Mouse (Mus musculus) kidney, adult 2 months (tissue): ENCODE results near the gene Gm17332. TPM values are rescaled to one million over a fixed set of nuclear protein-coding genes. Genes with fewer than 3 reads are reported as not detected.

Experiments used
- DNase-seq: peaks from one replicate; pipeline ENCODE4 v3.0.0; 2021
- H3K27ac ChIP-seq: fragments of 200-500 bp; 2 replicates; pipeline ENCODE4 v1.5.1; 2012; ENCODE audit warnings: low read depth, low read length, control low read depth, inconsistent platforms; ENCODE audit not compliant: insufficient read depth
- H3K27me3 ChIP-seq: fragments of 200-500 bp; replicated peaks from 2 replicates; pipeline ENCODE4 v1.6.1; 2012; ENCODE audit warnings: mild to moderate bottlenecking, moderate library complexity, low read length, inconsistent platforms; ENCODE audit not compliant: control insufficient read depth, insufficient read depth
- H3K36me3 ChIP-seq: fragments of 200-500 bp; 2 replicates; pipeline ENCODE4 v1.6.1; 2012; ENCODE audit warnings: mild to moderate bottlenecking, moderate library complexity, low read length, inconsistent platforms; ENCODE audit not compliant: control insufficient read depth, insufficient read depth
- H3K4me1 ChIP-seq: fragments of 200-500 bp; 2 replicates; pipeline ENCODE4 v1.6.1; 2011; ENCODE audit warnings: low read length; ENCODE audit not compliant: control insufficient read depth, insufficient read depth
- H3K4me3 ChIP-seq: fragments of 200-500 bp; 2 replicates; pipeline ENCODE4 v1.5.1; 2011; ENCODE audit warnings: mild to moderate bottlenecking, low read depth, low read length, control low read depth; ENCODE audit not compliant: insufficient read depth
- CTCF ChIP-seq: fragments of 200-500 bp; conservative IDR thresholded peaks from 2 replicates; pipeline ENCODE4 v1.5.1; 2011; ENCODE audit warnings: low read depth, mild to moderate bottlenecking, control low read depth, low read length, moderate library complexity, mixed read lengths; ENCODE audit not compliant: insufficient read depth, insufficient read length
- POLR2A ChIP-seq: fragments of 200-500 bp; IDR thresholded peaks from one replicate; pipeline ENCODE4 v1.6.1; 2011; ENCODE audit warnings: low read depth, low read length, control low read depth
- WGBS: fragments of 180-500 bp; shearing (Covaris S2); methylation state at CpG from one replicate; pipeline ENCODE4 v1.1.7; 2018; 5-methylcytosine and 5-hydroxymethylcytosine counted together
- polyA plus RNA-seq: library from polyadenylated mRNA; depleted of rRNA; stranded (reverse); fragments of >200 nt; gene quantifications from 2 replicates; pipeline ENCODE4 v1.2.3, GENCODE M21; 2012; rRNA removed

Gm17332 gene
- polyA plus RNA-seq: not detected in 2 replicates

GRCm38 (mm10) chr11:31182362-31182761 lies at the start of gene Gm17332:
Gene Gm17332, minus strand, starts transcription at chr11:31182462.
- Histone ChIP-seq H3K4me3 (no peak within 1 kb of the TSS), H3K27ac (no peak within 1 kb of the TSS), H3K4me1 (no peaks in the 10 kb centered on the region), H3K36me3 (no peaks in the 10 kb centered on the region), H3K27me3 (no peaks in the 10 kb centered on the region)
- DNase-seq: no peak
- TF ChIP-seq CTCF (no peak), POLR2A (no peak)

- Histone ChIP-seq H3K4me3 (no peak overlapping the region), H3K4me1 (no peaks in the 10 kb centered on the region), H3K36me3 (no peaks in the 10 kb centered on the region), H3K27me3 (no peaks in the 10 kb centered on the region), H3K27ac (no peak overlapping the region)
- 64% methylated on average over 4 of the region's 4 CpGs for WGBS
- no peak for DNase-seq
- TF ChIP-seq POLR2A (no peak), CTCF (no peak)
These were observed 47.7 kb upstream of the Gm17332 start for GRCm38 (mm10) chr11:31229966-31230365.

- 59% methylated on average over 1 of the region's 1 CpGs for WGBS
- peak; percentile 12 for DNase-seq
- no peaks in the 10 kb centered on the region for H3K27me3 ChIP-seq
- no peaks in the 10 kb centered on the region for H3K4me1 ChIP-seq
- TF ChIP-seq POLR2A: no peak
- TF ChIP-seq CTCF: no peak
- no peaks in the 10 kb centered on the region for H3K36me3 ChIP-seq
- H3K4me3 ChIP-seq: no peak overlapping the region
- H3K27ac ChIP-seq: no peak overlapping the region
These were observed 43.1 kb upstream of the Gm17332 start for GRCm38 (mm10) chr11:31225359-31225758.

GRCm38 (mm10) chr11:31218009-31218408 lies 35.7 kb upstream of the Gm17332 start:
- no peak overlapping the region for H3K4me3 ChIP-seq
- H3K27me3 ChIP-seq: no peaks in the 10 kb centered on the region
- H3K36me3 ChIP-seq: no peaks in the 10 kb centered on the region
- DNase-seq: no peak
- no peaks in the 10 kb centered on the region for H3K4me1 ChIP-seq
- TF ChIP-seq CTCF (no peak), POLR2A (no peak)
- no peak overlapping the region for H3K27ac ChIP-seq

GRCm38 (mm10) chr11:31195621-31196363 lies 13.5 kb upstream of the Gm17332 start:
- Histone ChIP-seq H3K4me3 (no peak overlapping the region), H3K27ac (no peak overlapping the region), H3K4me1 (no peaks in the 10 kb centered on the region), H3K27me3 (no peaks in the 10 kb centered on the region), H3K36me3 (no peaks in the 10 kb centered on the region)
- 88% methylated on average over 3 of the region's 3 CpGs for whole genome bisulfite sequencing
- no peak for DNase-seq
- no peak for TF ChIP-seq CTCF
- no peak for TF ChIP-seq POLR2A

- no peak overlapping the region for H3K4me3 ChIP-seq
- no peaks in the 10 kb centered on the region for H3K36me3 ChIP-seq
- TF ChIP-seq CTCF (no peak), POLR2A (no peak)
- 77% methylated on average over 2 of the region's 2 CpGs for WGBS
- no peak overlapping the region for H3K27ac ChIP-seq
- H3K27me3 ChIP-seq: no peaks in the 10 kb centered on the region
- H3K4me1 ChIP-seq: no peaks in the 10 kb centered on the region
- no peak for DNase-seq
These were observed 12.5 kb upstream of the Gm17332 start for GRCm38 (mm10) chr11:31194761-31195160.

GRCm38 (mm10) chr11:31170052-31170646 lies 12.1 kb downstream of the Gm17332 start:
- Histone ChIP-seq H3K4me3 (no peak overlapping the region), H3K27ac (no peak overlapping the region), H3K36me3 (no peaks in the 10 kb centered on the region), H3K4me1 (peaks cover 3% of the 10 kb centered on the region; the same call in 1 of the 2 replicates), H3K27me3 (no peaks in the 10 kb centered on the region)
- DNase-seq: no peak
- TF ChIP-seq POLR2A (no peak), CTCF (no peak)
- WGBS: 15% methylated on average over 4 of the region's 4 CpGs
